Mouse (Mus musculus) erythroblast, embryonic 14.5 days (primary cell): ENCODE results near the gene Zfp12.

Experiments used
- GATA1 ChIP-seq: IDR thresholded peaks from 2 replicates; pipeline ENCODE4 v1.6.1; 2012; ENCODE audit warnings: low read length, inconsistent platforms, mixed read lengths
- TAL1 ChIP-seq: IDR thresholded peaks from 3 replicates; pipeline ENCODE4 v1.6.1; 2012; ENCODE audit warnings: low read length, inconsistent platforms, mixed read lengths

- no peak for TF ChIP-seq GATA1
- TF ChIP-seq TAL1 = no peak
These were observed 54.3 kb downstream of the Zfp12 start for GRCm38 (mm10) chr5:143289299-143289698.
